Mouse (Mus musculus): Measurements from ENCODE around the gene Inppl1.

- TF ChIP-seq CTCF (IDR thresholded peaks at IDR 0.05; ENCODE audit: insufficient read depth, low read depth, low read length) (no peak), POLR2A (IDR thresholded peaks at IDR 0.05; ENCODE audit: insufficient read depth, low read depth, low read length) (no peak)
Measured at GRCm38 (mm10) chr7:101871296-101871695, 33.3 kb upstream of the Inppl1 start.

Data from olfactory bulb, adult 2 months (tissue).